Mouse (Mus musculus) fibroblast of lung, adult 2 months (primary cell): ENCODE data around the gene Camsap2.

Experiments used
- DNase-seq: peaks from one replicate; pipeline ENCODE4 v3.0.0-alpha.2; 2011; ENCODE audit warnings: low read depth

The Camsap2 gene

DNA sequence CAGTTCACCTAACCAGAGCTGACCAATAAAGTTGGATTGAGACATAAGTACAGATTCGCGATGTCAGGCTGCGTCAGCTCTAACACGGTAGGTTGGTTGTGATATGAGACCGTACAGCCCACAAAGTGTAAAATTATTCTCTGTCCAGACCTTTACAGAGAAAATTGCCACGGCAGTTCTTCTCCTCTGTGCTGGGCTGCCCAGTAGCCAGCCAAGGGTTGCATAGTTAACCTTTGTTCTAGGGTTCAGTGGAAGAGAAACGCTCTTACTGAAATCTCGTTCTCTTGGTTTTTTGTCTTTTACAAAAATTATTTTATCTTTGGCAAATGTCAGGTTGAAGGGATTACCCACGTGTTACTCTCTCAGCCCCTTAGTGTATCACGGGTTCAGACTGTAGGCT is 123.5 kb downstream of the Camsap2 start:
- no peak for DNase-seq

GRCm38 (mm10) chr1:136220037-136220871 is 125.7 kb downstream of the Camsap2 start:
- DNase-seq = no peak
